Mouse (Mus musculus) brown adipose tissue, adult 24 weeks (tissue): Measurements from ENCODE around the gene Taf6. TPM values are rescaled to one million over a fixed set of nuclear protein-coding genes. Genes with fewer than 3 reads are reported as not detected.

Experiments used
- H3K27ac ChIP-seq: fragments of 200-500 bp; replicated peaks from 2 replicates; pipeline ENCODE4 v1.5.1; 2012; ENCODE audit warnings: low read depth, mild to moderate bottlenecking, low read length
- H3K4me1 ChIP-seq: fragments of 200-500 bp; 2 replicates; pipeline ENCODE4 v1.6.1; 2012; ENCODE audit warnings: low read length, mixed read lengths; ENCODE audit not compliant: control insufficient read depth, insufficient read depth, insufficient read length
- H3K4me3 ChIP-seq: fragments of 200-500 bp; 2 replicates; pipeline ENCODE4 v1.5.1; 2012; ENCODE audit warnings: low read depth, mild to moderate bottlenecking, low read length, moderate library complexity; ENCODE audit not compliant: insufficient read depth
- polyA plus RNA-seq: library from polyadenylated mRNA; stranded (reverse); fragments of >200 nt; gene quantifications from 2 replicates; pipeline ENCODE4 v1.2.4, GENCODE M21; 2012; ENCODE audit not compliant: missing spikeins, insufficient read depth, insufficient read length

Taf6 gene
- polyA plus RNA-seq, 1 experiment: 22.4 TPM

- Histone ChIP-seq H3K4me1 (no peaks in the 10 kb centered on the region), H3K4me3 (peak overlapping the region; percentile 70), H3K27ac (0 out of 2 replicates have a peak overlapping the region, but pooled peaks have one; percentile 55)
These were observed 8.2 kb upstream of the Taf6 start for GRCm38 (mm10) chr5:138195463-138195862.

GRCm38 (mm10) chr5:138194755-138195345, 7.6 kb upstream of the Taf6 start:
- H3K4me1 ChIP-seq: no peaks in the 10 kb centered on the region
- peak overlapping the region; percentile 55 for H3K27ac ChIP-seq

GRCm38 (mm10) chr5:138193771-138194727, 6.8 kb upstream of the Taf6 start, which contains the start of gene Mblac1:
Gene Mblac1 (plus strand): TSS chr5:138194314.
- Histone ChIP-seq H3K4me1 (no peaks in the 10 kb centered on the region), H3K4me3 (peak within 1 kb of the TSS; percentile 70), H3K27ac (peak within 1 kb of the TSS; percentile 55)

More at GRCm38 (mm10) chr5:138194755-138195345, 7.6 kb upstream of the Taf6 start:
- peak overlapping the region; percentile 70 for H3K4me3 ChIP-seq

GRCm38 (mm10) chr5:138187661-138188306, 533 bp upstream of the Taf6 start:
- Histone ChIP-seq H3K4me1 (no peaks in the 10 kb centered on the region), H3K4me3 (peak overlapping the region; percentile 82), H3K27ac (peak overlapping the region; percentile 92)

GRCm38 (mm10) chr5:138173217-138173616, 14.0 kb downstream of the Taf6 start:
- H3K4me3 ChIP-seq: no peak overlapping the region
- H3K27ac ChIP-seq: no peak overlapping the region
- H3K4me1 ChIP-seq: peaks cover 3% of the 10 kb centered on the region; the same call in 1 of the 2 replicates

- peaks cover 3% of the 10 kb centered on the region; the same call in 1 of the 2 replicates for H3K4me1 ChIP-seq
- H3K27ac ChIP-seq: peak within 1 kb of the TSS; percentile 90
- H3K4me3 ChIP-seq: peak within 1 kb of the TSS; percentile 82
These were observed 15.4 kb downstream of the Taf6 start, which contains the start of the genes Ap4m1 and Mcm7 for GRCm38 (mm10) chr5:138171695-138172491. Gene Ap4m1 (plus strand): TSS chr5:138172002. Gene Mcm7 (minus strand): TSS chr5:138172422.

GRCm38 (mm10) chr5:138170936-138171561, 16.2 kb downstream of the Taf6 start:
- Histone ChIP-seq H3K4me1 (peaks cover 3% of the 10 kb centered on the region; the same call in 1 of the 2 replicates), H3K27ac (peak overlapping the region; percentile 90), H3K4me3 (peak overlapping the region; percentile 78)

GRCm38 (mm10) chr5:138165594-138165993, 21.7 kb downstream of the Taf6 start:
- no peak overlapping the region for H3K27ac ChIP-seq
- no peak overlapping the region for H3K4me3 ChIP-seq
- H3K4me1 ChIP-seq: peaks cover 2% of the 10 kb centered on the region; the same call in 1 of the 2 replicates

GRCm38 (mm10) chr5:138163610-138164009, 23.6 kb downstream of the Taf6 start:
- H3K27ac ChIP-seq: no peak overlapping the region
- H3K4me1 ChIP-seq: peaks cover 2% of the 10 kb centered on the region; the same call in 1 of the 2 replicates
- H3K4me3 ChIP-seq: no peak overlapping the region

- Histone ChIP-seq H3K27ac (no peak overlapping the region), H3K4me1 (peaks cover 2% of the 10 kb centered on the region; the same call in 1 of the 2 replicates), H3K4me3 (no peak overlapping the region)
These were observed 24.2 kb downstream of the Taf6 start for GRCm38 (mm10) chr5:138163046-138163445.

- Histone ChIP-seq H3K27ac (peak within 1 kb of the TSS; percentile 53), H3K4me3 (peak within 1 kb of the TSS; percentile 83), H3K4me1 (peaks cover 2% of the 10 kb centered on the region; the same call in 1 of the 2 replicates)
These were observed 26.2 kb downstream of the Taf6 start, which contains the start of gene Cops6 for GRCm38 (mm10) chr5:138160842-138161665. Gene Cops6 (plus strand): TSS chr5:138161071.

- peaks cover 2% of the 10 kb centered on the region; the same call in 1 of the 2 replicates for H3K4me1 ChIP-seq
- no peak overlapping the region for H3K4me3 ChIP-seq
- no peak overlapping the region for H3K27ac ChIP-seq
These were observed 27.0 kb downstream of the Taf6 start for GRCm38 (mm10) chr5:138160224-138160762.
